Mouse (Mus musculus) MEL (cell line): ENCODE data around the gene Oat. TPM values are rescaled to one million over a fixed set of nuclear protein-coding genes. Genes with fewer than 3 reads are reported as not detected.
A peak's percentile ranks its signal among the peaks of the same experiment; 100 is the strongest.

Experiments
- DNase-seq: peaks from one replicate; pipeline ENCODE4 v3.0.0; 2011; ENCODE audit warnings: low read depth, low spot score
- H3K27ac ChIP-seq: 2 replicates; pipeline ENCODE4 v1.5.1; 2012; ENCODE audit warnings: low read depth, mild to moderate bottlenecking, control low read depth, low read length, moderate library complexity; ENCODE audit not compliant: control insufficient read depth
- H3K27me3 ChIP-seq, 2 experiments: fragments of 150-350 bp in 1 of 2; sonication (generic) in 1 of 2; 2 replicates each; pipeline ENCODE4 v1.6.1; 2012; ENCODE audit warnings: low read length in 2 of 2, mild to moderate bottlenecking in 2 of 2, improper control_type of control experiment in 1 of 2, moderate library complexity in 1 of 2; ENCODE audit not compliant: insufficient read depth in 2 of 2, control insufficient read depth in 1 of 2
- H3K36me3 ChIP-seq, 2 experiments: 2 replicates each; pipeline ENCODE4 v1.6.1; 2012 to 2014; ENCODE audit warnings: low read length in 2 of 2, improper control_type of control experiment in 1 of 2, inconsistent platforms in 1 of 2, mild to moderate bottlenecking in 1 of 2; ENCODE audit not compliant: insufficient read depth in 2 of 2, control insufficient read depth in 1 of 2
- H3K4me1 ChIP-seq, 2 experiments: fragments of 150-350 bp in 1 of 2; sonication (generic) in 1 of 2; 2 replicates each; pipeline ENCODE4 v1.6.1; 2012; ENCODE audit warnings: low read length in 2 of 2, improper control_type of control experiment in 1 of 2, mild to moderate bottlenecking in 1 of 2; ENCODE audit not compliant: insufficient read depth in 2 of 2, control insufficient read depth in 1 of 2
- H3K4me3 ChIP-seq, 2 experiments: fragments of 150-350 bp in 1 of 2; sonication (generic) in 1 of 2; 2 replicates each; pipeline ENCODE4 v1.5.1; 2012; ENCODE audit warnings: low read depth in 2 of 2, low read length in 2 of 2, mild to moderate bottlenecking in 2 of 2, moderate library complexity in 2 of 2, control low read depth in 1 of 2, improper control_type of control experiment in 1 of 2; ENCODE audit not compliant: control insufficient read depth in 1 of 2, insufficient read depth in 1 of 2
- H3K79me2 ChIP-seq: 2 replicates; pipeline ENCODE4 v1.6.1; 2012; ENCODE audit warnings: mild to moderate bottlenecking, low read length, moderate library complexity; ENCODE audit not compliant: control insufficient read depth, poor library complexity, insufficient read depth
- H3K9ac ChIP-seq: 2 replicates; pipeline ENCODE4 v1.6.1; 2012; ENCODE audit warnings: low read depth, mild to moderate bottlenecking, control low read depth, low read length, moderate library complexity; ENCODE audit not compliant: control insufficient read depth, poor library complexity, severe bottlenecking
- H3K9me3 ChIP-seq: fragments of 150-350 bp; sonication (generic); replicated peaks from 2 replicates; pipeline ENCODE4 v1.6.1; 2012; ENCODE audit warnings: mild to moderate bottlenecking, low read length, improper control_type of control experiment, moderate library complexity; ENCODE audit not compliant: insufficient read depth
- CHD2 ChIP-seq: IDR thresholded peaks from 2 replicates; pipeline ENCODE4 v1.6.1; 2011; ENCODE audit warnings: low read length, improper control_type of control experiment
- EP300 ChIP-seq, 2 experiments: IDR thresholded peaks; 2 replicates each; pipeline ENCODE4 v1.6.1; 2011; ENCODE audit warnings: improper control_type of control experiment in 2 of 2, low read length in 2 of 2, low read depth in 1 of 2, mild to moderate bottlenecking in 1 of 2
- ETS1 ChIP-seq: IDR thresholded peaks from 2 replicates; pipeline ENCODE4 v1.6.1; 2012; ENCODE audit warnings: low read depth, mild to moderate bottlenecking, inconsistent platforms, low read length, improper control_type of control experiment, moderate library complexity
- MAZ ChIP-seq: IDR thresholded peaks from 2 replicates; pipeline ENCODE4 v1.6.1; 2012; ENCODE audit warnings: low read depth, mild to moderate bottlenecking, inconsistent platforms, low read length, improper control_type of control experiment
- MYC ChIP-seq: IDR thresholded peaks from 2 replicates; pipeline ENCODE4 v1.6.1; 2011; ENCODE audit warnings: low read depth, mild to moderate bottlenecking, low read length, improper control_type of control experiment, moderate library complexity
- POLR2A ChIP-seq, 2 experiments: IDR thresholded peaks; 2 replicates each; pipeline ENCODE4 v1.6.1; 2011 to 2012; ENCODE audit warnings: low read length in 2 of 2, mild to moderate bottlenecking in 2 of 2, control low read depth in 1 of 2, improper control_type of control experiment in 1 of 2, low read depth in 1 of 2, moderate library complexity in 1 of 2; ENCODE audit not compliant: control insufficient read depth in 1 of 2, insufficient read depth in 1 of 2, poor library complexity in 1 of 2
- RCOR1 ChIP-seq: IDR thresholded peaks from 2 replicates; pipeline ENCODE4 v1.6.1; 2012; ENCODE audit warnings: low read depth, mild to moderate bottlenecking, inconsistent platforms, low read length, improper control_type of control experiment
- TCF12 ChIP-seq: IDR thresholded peaks from 2 replicates; pipeline ENCODE4 v1.6.1; 2014; ENCODE audit warnings: low read depth, mild to moderate bottlenecking, inconsistent platforms, low read length, improper control_type of control experiment, moderate library complexity
- USF1 ChIP-seq: IDR thresholded peaks from 2 replicates; pipeline ENCODE4 v1.6.1; 2014; ENCODE audit warnings: low read depth, mild to moderate bottlenecking, inconsistent platforms, low read length, improper control_type of control experiment, moderate library complexity
- polyA plus RNA-seq, 2 experiments: library from polyadenylated mRNA; stranded (reverse) in 1 of 2; unstranded in 1 of 2; fragments of >175 nt in 1 of 2; fragments of >200 nt in 1 of 2; gene quantifications; 2 replicates each; pipeline versions ENCODE4 v1.2.1 to v1.2.4; 2012; ENCODE audit warnings: low replicate concordance in 2 of 2, low read depth in 1 of 2; ENCODE audit not compliant: insufficient read length in 2 of 2, insufficient read depth in 1 of 2, missing spikeins in 1 of 2
- total RNA-seq: library from RNA; depleted of rRNA; stranded (reverse); fragments of 300-350 nt; gene quantifications from 2 replicates; pipeline ENCODE4 v1.2.3, GENCODE M21; 2012

Gene Oat
- total and polyA plus RNA-seq, 3 experiments, result 190 to 226 (median 209) TPM

- TF ChIP-seq MAZ, result no peak
- no peak for TF ChIP-seq EP300 (IDR thresholded peaks at IDR 0.05; ENCODE audit: low read depth in 1 of 2, low read length in 2 of 2)
Observed at GRCm38 (mm10) chr7:132600926-132601325, 24.7 kb upstream of the Oat start (continued).

GRCm38 (mm10) chr7:132600026-132600425 is 23.8 kb upstream of the Oat start:
- DNase-seq, result peak; percentile 28
- H3K27me3 ChIP-seq, result peaks cover 0 to 2% of the 10 kb centered on the region in 2 experiments; a peak in 1 of 4 replicates
- 0 out of 2 replicates have a peak, but pooled peaks have one; percentile 8 for TF ChIP-seq TCF12
- TF ChIP-seq MYC, result no peak
- no peak for TF ChIP-seq CHD2
- TF ChIP-seq ETS1, result 0 out of 2 replicates have a peak, but pooled peaks have one; percentile 20
- TF ChIP-seq USF1, result no peak
- TF ChIP-seq POLR2A (IDR thresholded peaks at IDR 0.05; ENCODE audit: control insufficient read depth in 1 of 2, insufficient read depth in 1 of 2, low read depth in 1 of 2, low read length in 2 of 2, poor library complexity in 1 of 2), result no peak
- TF ChIP-seq, all 39 proteins: peak for 2
- H3K27ac ChIP-seq, result no peak overlapping the region
- H3K79me2 ChIP-seq, result peaks cover 4% of the 10 kb centered on the region
- no peak overlapping the region for H3K9ac ChIP-seq
- peaks cover 0 to 7% of the 10 kb centered on the region in 2 experiments; a peak in 2 of 4 replicates for H3K36me3 ChIP-seq
- H3K4me3 ChIP-seq, result peak overlapping the region in 1 of 2 experiments; percentile 34; a peak in 2 of 4 replicates
- H3K9me3 ChIP-seq, result no peaks in the 10 kb centered on the region
- H3K4me1 ChIP-seq, result peaks cover 5 to 18% of the 10 kb centered on the region in 2 experiments

GRCm38 (mm10) chr7:132599071-132599975 is 23.1 kb upstream of the Oat start, which contains the start of gene Nkx1-2:
TSS of gene Nkx1-2 (minus strand) at chr7:132599637.
- Histone ChIP-seq H3K9me3 (no peaks in the 10 kb centered on the region), H3K27me3 (peaks cover 0 to 2% of the 10 kb centered on the region in 2 experiments; a peak in 1 of 4 replicates)
- TF ChIP-seq RCOR1, result no peak

More at GRCm38 (mm10) chr7:132599071-132599975, 23.1 kb upstream of the Oat start, which contains the start of gene Nkx1-2:
- no peak for DNase-seq
- peaks cover 4% of the 10 kb centered on the region for H3K79me2 ChIP-seq
- peak within 1 kb of the TSS; percentile 73 to 81; a peak in 3 of 4 replicates for H3K4me3 ChIP-seq
- no peak within 1 kb of the TSS for H3K9ac ChIP-seq
- H3K4me1 ChIP-seq, result peaks cover 12 to 24% of the 10 kb centered on the region in 2 experiments
- H3K27ac ChIP-seq, result no peak within 1 kb of the TSS
- peaks cover 0 to 14% of the 10 kb centered on the region in 2 experiments; a peak in 2 of 4 replicates for H3K36me3 ChIP-seq
